Mouse (Mus musculus): ENCODE data around the gene Dntt. TPM values are rescaled to one million over a fixed set of nuclear protein-coding genes. Genes with fewer than 3 reads are reported as not detected.
A peak's percentile ranks its signal among the peaks of the same experiment; 100 is the strongest.

Gene Dntt
- polyA plus RNA-seq, 1 experiment, result 9.1 TPM

- Histone ChIP-seq H3K4me3 (replicated peaks; ENCODE audit: control insufficient read depth, low read depth, low read length) (no peak overlapping the region), H3K27ac (ENCODE audit: control insufficient read depth, insufficient read depth, low read depth, low read length, poor library complexity) (no peak overlapping the region), H3K4me1 (ENCODE audit: control insufficient read depth, insufficient read depth, low read length) (no peaks in the 10 kb centered on the region)
- 50% methylated on average over 1 of the region's 1 CpGs for WGBS
- TF ChIP-seq CTCF (IDR thresholded peaks at IDR 0.05; ENCODE audit: control insufficient read depth, insufficient read depth, low read length), result no peak
- no peak for TF ChIP-seq POLR2A (IDR thresholded peaks at IDR 0.05; ENCODE audit: borderline replicate concordance, control insufficient read depth, low read depth, low read length)
These were observed 22.6 kb downstream of the Dntt start for GRCm38 (mm10) chr19:41051714-41052113.

GRCm38 (mm10) chr19:41052247-41052646, 23.2 kb downstream of the Dntt start:
- 67% methylated on average over 5 of the region's 5 CpGs for WGBS
- Histone ChIP-seq H3K4me3 (replicated peaks; ENCODE audit: control insufficient read depth, low read depth, low read length) (no peak overlapping the region), H3K27ac (ENCODE audit: control insufficient read depth, insufficient read depth, low read depth, low read length, poor library complexity) (no peak overlapping the region), H3K4me1 (ENCODE audit: control insufficient read depth, insufficient read depth, low read length) (no peaks in the 10 kb centered on the region)
- TF ChIP-seq CTCF (IDR thresholded peaks at IDR 0.05; ENCODE audit: control insufficient read depth, insufficient read depth, low read length), result no peak
- TF ChIP-seq POLR2A (IDR thresholded peaks at IDR 0.05; ENCODE audit: borderline replicate concordance, control insufficient read depth, low read depth, low read length), result no peak

DNA sequence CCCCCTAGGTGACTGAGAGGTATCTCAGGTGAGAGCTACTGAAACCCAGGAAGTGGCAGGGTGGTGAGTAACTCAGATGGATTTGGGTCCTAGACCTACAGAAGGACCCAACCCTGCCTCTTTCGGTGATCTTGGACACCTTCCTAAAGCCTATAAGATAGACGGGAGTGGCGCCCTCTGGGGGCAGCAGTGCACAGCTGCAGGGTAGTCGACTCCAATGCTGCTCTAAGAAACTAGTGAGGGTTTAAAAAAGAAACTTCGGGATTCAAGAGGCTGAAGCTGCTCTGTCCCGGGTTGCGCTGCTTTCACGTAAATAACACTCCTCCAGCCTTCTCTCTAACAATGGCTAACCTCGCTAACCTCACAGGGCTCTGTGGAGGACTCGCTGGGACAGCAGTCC, 24.5 kb downstream of the Dntt start:
- 34% methylated on average over 10 of the region's 10 CpGs for WGBS
- TF ChIP-seq CTCF (IDR thresholded peaks at IDR 0.05; ENCODE audit: control insufficient read depth, insufficient read depth, low read length), result peak; percentile 78
- TF ChIP-seq POLR2A (IDR thresholded peaks at IDR 0.05; ENCODE audit: borderline replicate concordance, control insufficient read depth, low read depth, low read length), result no peak

GRCm38 (mm10) chr19:41054702-41055101, 25.6 kb downstream of the Dntt start:
- no peaks in the 10 kb centered on the region for H3K4me1 ChIP-seq (ENCODE audit: control insufficient read depth, insufficient read depth, low read length)
- no peak for TF ChIP-seq POLR2A (IDR thresholded peaks at IDR 0.05; ENCODE audit: borderline replicate concordance, control insufficient read depth, low read depth, low read length)
- no peak for TF ChIP-seq CTCF (IDR thresholded peaks at IDR 0.05; ENCODE audit: control insufficient read depth, insufficient read depth, low read length)
- no peak overlapping the region for H3K4me3 ChIP-seq (replicated peaks; ENCODE audit: control insufficient read depth, low read depth, low read length)
- WGBS, result 78% methylated on average over 4 of the region's 4 CpGs
- no peak overlapping the region for H3K27ac ChIP-seq (ENCODE audit: control insufficient read depth, insufficient read depth, low read depth, low read length, poor library complexity)

More for the DNA sequence above, 24.5 kb downstream of the Dntt start:
- Histone ChIP-seq H3K27ac (ENCODE audit: control insufficient read depth, insufficient read depth, low read depth, low read length, poor library complexity) (no peak overlapping the region), H3K4me3 (replicated peaks; ENCODE audit: control insufficient read depth, low read depth, low read length) (no peak overlapping the region), H3K4me1 (ENCODE audit: control insufficient read depth, insufficient read depth, low read length) (no peaks in the 10 kb centered on the region)

GRCm38 (mm10) chr19:41071500-41071899, 42.4 kb downstream of the Dntt start:
- TF ChIP-seq CTCF (IDR thresholded peaks at IDR 0.05; ENCODE audit: control insufficient read depth, insufficient read depth, low read length) (peak; percentile 100), POLR2A (IDR thresholded peaks at IDR 0.05; ENCODE audit: borderline replicate concordance, control insufficient read depth, low read depth, low read length) (no peak)
- WGBS, result under 1% methylated on average over 8 of the region's 8 CpGs
- no peak overlapping the region for H3K4me3 ChIP-seq (replicated peaks; ENCODE audit: control insufficient read depth, low read depth, low read length)

DNA sequence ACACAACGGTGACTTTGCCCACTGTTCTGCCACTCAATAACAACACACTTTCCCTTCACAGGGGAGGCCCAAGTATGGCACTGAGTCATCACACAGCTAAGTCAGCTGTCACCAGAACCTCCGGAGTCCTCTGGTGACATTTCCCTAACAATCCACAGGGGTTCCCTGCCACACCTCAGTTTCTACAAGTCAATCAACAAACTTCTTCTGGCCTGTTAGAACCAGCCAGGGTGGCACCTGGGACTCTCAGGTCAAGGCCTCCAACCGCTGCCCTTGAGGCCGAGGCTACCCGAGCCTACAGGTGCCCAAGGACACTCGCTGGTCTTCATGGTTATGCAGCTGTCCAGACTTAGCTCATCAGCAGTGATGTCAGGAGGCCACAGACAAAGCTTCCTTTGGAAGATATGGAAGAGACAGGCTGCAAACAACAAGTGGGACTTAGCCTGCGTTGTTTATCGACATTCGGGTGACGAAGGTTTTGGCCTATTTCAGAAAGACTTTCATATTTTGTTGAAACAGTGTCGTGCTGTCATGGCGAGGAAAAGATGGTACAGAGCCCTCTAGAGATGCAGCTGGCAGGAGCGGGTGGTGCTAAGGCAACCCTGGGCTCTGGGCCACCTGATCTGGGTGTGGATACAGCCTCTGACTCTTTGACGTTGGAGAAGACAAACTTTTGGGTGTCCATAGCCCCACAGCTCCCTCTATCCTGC, 44.8 kb downstream of the Dntt start:
- Histone ChIP-seq H3K4me3 (replicated peaks; ENCODE audit: control insufficient read depth, low read depth, low read length) (no peak overlapping the region), H3K27ac (ENCODE audit: control insufficient read depth, insufficient read depth, low read depth, low read length, poor library complexity) (no peak overlapping the region), H3K4me1 (ENCODE audit: control insufficient read depth, insufficient read depth, low read length) (no peaks in the 10 kb centered on the region)
- no peak for TF ChIP-seq CTCF (IDR thresholded peaks at IDR 0.05; ENCODE audit: control insufficient read depth, insufficient read depth, low read length)
- no peak for TF ChIP-seq POLR2A (IDR thresholded peaks at IDR 0.05; ENCODE audit: borderline replicate concordance, control insufficient read depth, low read depth, low read length)
- 83% methylated on average over 14 of the region's 14 CpGs for WGBS

More at GRCm38 (mm10) chr19:41071500-41071899, 42.4 kb downstream of the Dntt start:
- H3K27ac ChIP-seq (ENCODE audit: control insufficient read depth, insufficient read depth, low read depth, low read length, poor library complexity), result no peak overlapping the region
- H3K4me1 ChIP-seq (ENCODE audit: control insufficient read depth, insufficient read depth, low read length), result no peaks in the 10 kb centered on the region

GRCm38 (mm10) chr19:41076906-41077305, 47.8 kb downstream of the Dntt start, which contains the start of gene Opalin:
TSS of gene Opalin (minus strand) at chr19:41077113.
- H3K4me3 ChIP-seq (replicated peaks; ENCODE audit: control insufficient read depth, low read depth, low read length), result no peak within 1 kb of the TSS
- H3K4me1 ChIP-seq (ENCODE audit: control insufficient read depth, insufficient read depth, low read length), result no peaks in the 10 kb centered on the region
- no peak within 1 kb of the TSS for H3K27ac ChIP-seq (ENCODE audit: control insufficient read depth, insufficient read depth, low read depth, low read length, poor library complexity)
- TF ChIP-seq POLR2A (IDR thresholded peaks at IDR 0.05; ENCODE audit: borderline replicate concordance, control insufficient read depth, low read depth, low read length), result no peak
- TF ChIP-seq CTCF (IDR thresholded peaks at IDR 0.05; ENCODE audit: control insufficient read depth, insufficient read depth, low read length), result no peak
- WGBS, result 83% methylated on average over 3 of the region's 3 CpGs

DNA sequence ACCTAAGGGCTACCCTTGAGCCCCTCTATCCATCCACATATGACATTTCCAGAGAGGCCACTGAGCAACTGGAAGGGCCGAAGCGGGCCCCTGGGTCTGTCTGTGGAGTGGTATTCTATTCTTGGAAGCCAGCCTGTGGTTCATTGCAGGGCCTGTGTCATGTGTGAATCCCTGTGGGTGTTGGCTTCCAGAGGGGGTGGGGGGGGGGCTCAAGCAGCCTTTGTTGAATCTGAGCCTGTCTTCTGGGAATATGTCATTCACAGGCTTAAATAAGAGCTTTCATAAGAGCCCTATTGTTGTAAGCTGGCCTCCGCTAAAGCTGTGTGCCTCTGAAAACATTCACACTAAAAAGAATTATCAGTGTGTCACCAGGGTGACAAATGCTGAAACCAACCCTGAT, 52.5 kb downstream of the Dntt start:
- WGBS, result 74% methylated on average over 3 of the region's 3 CpGs
- no peak overlapping the region for H3K4me3 ChIP-seq (replicated peaks; ENCODE audit: control insufficient read depth, low read depth, low read length)
- no peak for TF ChIP-seq POLR2A (IDR thresholded peaks at IDR 0.05; ENCODE audit: borderline replicate concordance, control insufficient read depth, low read depth, low read length)
- no peak overlapping the region for H3K27ac ChIP-seq (ENCODE audit: control insufficient read depth, insufficient read depth, low read depth, low read length, poor library complexity)
- H3K4me1 ChIP-seq (ENCODE audit: control insufficient read depth, insufficient read depth, low read length), result no peaks in the 10 kb centered on the region

All from bone marrow, adult 2 months (tissue).